Mouse (Mus musculus) ES-E14 (cell line): ENCODE measurements around the gene Lhfpl5. TPM values are rescaled to one million over a fixed set of nuclear protein-coding genes. Genes with fewer than 3 reads are reported as not detected.

Source experiments
- DNase-seq: peaks from one replicate; pipeline ENCODE4 v3.0.0-alpha.2; 2013; ENCODE audit warnings: low read depth, low spot score
- H3K27ac ChIP-seq: 2 replicates; pipeline ENCODE4 v1.5.1; 2012; ENCODE audit warnings: low read depth, mild to moderate bottlenecking, low read length, moderate library complexity, mixed read lengths; ENCODE audit not compliant: poor library complexity, insufficient read depth, severe bottlenecking
- H3K36me3 ChIP-seq: 2 replicates; pipeline ENCODE4 v1.6.1; 2012; ENCODE audit warnings: mild to moderate bottlenecking, low read length, moderate library complexity, mixed read lengths; ENCODE audit not compliant: control insufficient read depth, poor library complexity, insufficient read depth, severe bottlenecking
- H3K4me1 ChIP-seq, 2 experiments: fragments of 150-350 bp in 1 of 2; sonication (generic) in 1 of 2; 2 replicates each; pipeline ENCODE4 v1.6.1; 2012; ENCODE audit warnings: low read length in 2 of 2, mild to moderate bottlenecking in 1 of 2, mixed read lengths in 1 of 2; ENCODE audit not compliant: control insufficient read depth in 2 of 2, insufficient read depth in 2 of 2, poor library complexity in 1 of 2
- H3K4me3 ChIP-seq, 2 experiments: fragments of 150-350 bp in 1 of 2; sonication (generic) in 1 of 2; 2 replicates each; pipeline ENCODE4 v1.5.1; 2012; ENCODE audit warnings: low read length in 2 of 2, low read depth in 1 of 2, mild to moderate bottlenecking in 1 of 2, mixed read lengths in 1 of 2; ENCODE audit not compliant: insufficient read depth in 1 of 2, poor library complexity in 1 of 2, severe bottlenecking in 1 of 2
- H3K9ac ChIP-seq: 2 replicates; pipeline ENCODE4 v1.6.1; 2012; ENCODE audit warnings: low read depth, mild to moderate bottlenecking, low read length, mixed read lengths; ENCODE audit not compliant: poor library complexity, insufficient read depth, severe bottlenecking
- H3K9me3 ChIP-seq: fragments of 150-350 bp; sonication (generic); 2 replicates; pipeline ENCODE4 v1.6.1; 2012; ENCODE audit warnings: low read depth, mild to moderate bottlenecking, low read length; ENCODE audit not compliant: control insufficient read depth, insufficient read depth
- CHD2 ChIP-seq: IDR thresholded peaks from 2 replicates; pipeline ENCODE4 v1.6.1; 2014; ENCODE audit warnings: mild to moderate bottlenecking, low read depth, low read length, inconsistent platforms
- HCFC1 ChIP-seq: IDR thresholded peaks from 2 replicates; pipeline ENCODE4 v1.6.1; 2012; ENCODE audit warnings: low read length, inconsistent platforms, borderline replicate concordance; ENCODE audit not compliant: insufficient read depth
- MAFK ChIP-seq: IDR thresholded peaks from 2 replicates; pipeline ENCODE4 v1.6.1; 2014; ENCODE audit warnings: mild to moderate bottlenecking, low read depth, low read length, inconsistent platforms; ENCODE audit not compliant: insufficient read depth
- ZC3H11A ChIP-seq: IDR thresholded peaks from 2 replicates; pipeline ENCODE4 v1.6.1; 2012; ENCODE audit warnings: low read depth, mild to moderate bottlenecking, inconsistent platforms, low read length, borderline replicate concordance
- ZNF384 ChIP-seq: IDR thresholded peaks from 2 replicates; pipeline ENCODE4 v1.6.1; 2012; ENCODE audit warnings: low read depth, low read length, inconsistent platforms
- in situ Hi-C, 2 experiments: fragments of 600-800 bp; cut with MboI; formaldehyde crosslinking; loops; one replicate each; pipeline ENCODE4 v1.15.1; 2025; ENCODE audit warnings: low sequenced_read_pairs in 2 of 2, inconsistent platforms in 1 of 2; ENCODE audit not compliant: unreplicated experiment in 2 of 2
- total RNA-seq: library from RNA; depleted of rRNA; stranded (reverse); fragments of 300-350 nt; gene quantifications from 2 replicates; pipeline ENCODE4 v1.2.3, GENCODE M21; 2012; rRNA removed

Lhfpl5 gene
- total RNA-seq, 1 experiment, result 0.76 TPM

DNA sequence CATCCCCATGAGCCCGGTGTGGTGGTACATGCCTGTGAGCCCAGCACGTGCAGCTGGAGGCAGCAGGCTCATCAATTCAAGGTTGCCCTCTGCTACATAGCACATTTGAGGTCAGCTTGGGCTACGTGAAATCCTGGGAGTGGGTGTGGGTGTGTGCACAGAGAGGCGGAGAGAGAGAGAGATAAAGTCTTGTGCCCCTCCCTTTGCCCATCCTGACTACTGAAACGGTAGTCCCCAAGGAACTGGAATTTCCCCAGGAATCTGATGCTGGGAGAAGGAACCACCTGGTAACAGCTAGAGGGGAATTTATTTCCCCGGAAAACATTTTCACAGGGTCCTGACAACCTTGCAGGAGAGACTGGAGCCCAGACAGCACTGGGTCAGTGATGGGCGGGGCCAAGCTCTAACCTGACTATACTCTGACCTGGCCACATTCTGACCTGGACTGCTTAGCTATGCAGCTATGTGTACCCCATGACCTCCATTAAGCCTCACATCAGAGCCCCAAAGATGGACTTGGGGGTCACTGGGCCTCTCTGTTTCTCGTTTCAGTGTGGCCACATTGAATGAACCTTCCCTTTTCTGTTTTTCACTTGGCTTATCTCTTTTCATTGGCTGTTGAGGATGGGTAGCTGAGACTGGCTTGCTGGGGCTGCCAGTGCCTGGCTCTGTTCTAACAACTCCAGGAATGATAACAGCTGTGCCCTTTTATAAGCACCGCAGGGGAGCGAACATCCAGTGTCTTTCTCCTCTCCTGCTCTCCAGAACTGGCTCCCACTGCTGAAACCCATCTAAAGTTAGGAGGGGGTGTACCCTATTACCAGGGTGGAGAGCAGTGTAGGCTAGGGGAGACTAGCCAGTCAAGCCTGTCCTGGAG is 53.0 kb downstream of the Lhfpl5 start:
- TF ChIP-seq MAFK, result no peak
- H3K27ac ChIP-seq, result peak overlapping the region; percentile 19; the same call in 1 of the 2 replicates
- no peaks in the 10 kb centered on the region for H3K36me3 ChIP-seq
- peaks cover 5 to 26% of the 10 kb centered on the region in 2 experiments for H3K4me1 ChIP-seq
- no peaks in the 10 kb centered on the region for H3K9me3 ChIP-seq
- in situ Hi-C loops, result no loop called here
- no peak overlapping the region for H3K4me3 ChIP-seq
- no peak for DNase-seq
- H3K9ac ChIP-seq, result no peak overlapping the region

DNA sequence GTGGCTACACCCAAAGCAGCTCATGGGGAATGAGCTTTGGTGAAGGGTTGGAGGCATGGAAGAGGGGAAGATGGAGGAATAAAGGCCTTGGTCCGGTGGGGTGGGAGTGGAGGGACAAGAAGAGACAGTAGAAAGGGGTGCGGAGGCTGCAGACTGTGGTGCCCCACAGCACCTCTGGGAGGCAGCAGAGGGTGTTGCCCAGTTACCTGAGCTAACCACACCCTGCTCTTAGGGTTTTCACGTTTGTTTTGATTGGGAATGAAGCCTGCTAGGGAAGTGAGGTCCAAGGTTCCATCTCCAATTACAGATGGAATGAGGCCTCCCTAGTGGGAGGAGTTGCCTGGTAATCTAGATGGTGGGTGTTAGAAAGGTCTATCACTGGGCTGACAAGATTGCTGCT is 53.7 kb downstream of the Lhfpl5 start:
- H3K4me3 ChIP-seq, result no peak overlapping the region
- DNase-seq, result no peak
- no peaks in the 10 kb centered on the region for H3K9me3 ChIP-seq
- peak overlapping the region; percentile 19; the same call in 1 of the 2 replicates for H3K27ac ChIP-seq
- H3K36me3 ChIP-seq, result no peaks in the 10 kb centered on the region
- TF ChIP-seq ZC3H11A, result no peak
- TF ChIP-seq HCFC1, result no peak
- TF ChIP-seq MAFK, result no peak
- TF ChIP-seq CHD2, result no peak
- TF ChIP-seq ZNF384, result no peak
- peaks cover 5 to 26% of the 10 kb centered on the region in 2 experiments for H3K4me1 ChIP-seq
- in situ Hi-C loops, result no loop called here
- H3K9ac ChIP-seq, result no peak overlapping the region

Other genes with a start within 250 kb of the Lhfpl5 start
- gene Rpl10a, start 247.2 kb upstream of the Lhfpl5 start, total RNA-seq, result 2,234 and 2,688 TPM in 2 replicates
- 8.0 and 9.0 TPM in 2 replicates for gene Tead3, start 224.8 kb upstream of the Lhfpl5 start, total RNA-seq
- 3.7 and 4.1 TPM in 2 replicates for gene Tulp1, start 210.4 kb upstream of the Lhfpl5 start, total RNA-seq
- 43.6 and 45.7 TPM in 2 replicates for gene Fkbp5, start 58.1 kb upstream of the Lhfpl5 start, total RNA-seq
- not detected in 2 replicates for gene Armc12, start 44.8 kb upstream of the Lhfpl5 start, total RNA-seq
- gene Clpsl2, start 26.2 kb upstream of the Lhfpl5 start, total RNA-seq, result not detected in 2 replicates
- 2.5 and 2.9 TPM in 2 replicates for gene Clps, start 14.9 kb upstream of the Lhfpl5 start, total RNA-seq
- 103 and 115 TPM in 2 replicates for gene Srpk1, start 47.1 kb downstream of the Lhfpl5 start, total RNA-seq
- gene Slc26a8, start 114.6 kb downstream of the Lhfpl5 start, total RNA-seq, result 0.69 and 1.1 TPM in 2 replicates
- 65.9 and 77.3 TPM in 2 replicates for gene Mapk14, start 115.7 kb downstream of the Lhfpl5 start, total RNA-seq
- 2.5 and 4.1 TPM in 2 replicates for gene AC170998.1, start 150.4 kb downstream of the Lhfpl5 start, total RNA-seq
- gene Mapk13, start 193.7 kb downstream of the Lhfpl5 start, total RNA-seq, result 7.1 and 14.6 TPM in 2 replicates
- 20.5 and 24.5 TPM in 2 replicates for gene Brpf3, start 225.4 kb downstream of the Lhfpl5 start, total RNA-seq